Mouse (Mus musculus) thymus, postnatal 25 days (tissue): Measurements from ENCODE around the gene Sf3b3.
A peak's percentile ranks its signal among the peaks of the same experiment; 100 is the strongest.

Source experiments
- DNase-seq: peaks from one replicate; pipeline ENCODE4 v3.0.0; 2022

The Sf3b3 gene

DNA sequence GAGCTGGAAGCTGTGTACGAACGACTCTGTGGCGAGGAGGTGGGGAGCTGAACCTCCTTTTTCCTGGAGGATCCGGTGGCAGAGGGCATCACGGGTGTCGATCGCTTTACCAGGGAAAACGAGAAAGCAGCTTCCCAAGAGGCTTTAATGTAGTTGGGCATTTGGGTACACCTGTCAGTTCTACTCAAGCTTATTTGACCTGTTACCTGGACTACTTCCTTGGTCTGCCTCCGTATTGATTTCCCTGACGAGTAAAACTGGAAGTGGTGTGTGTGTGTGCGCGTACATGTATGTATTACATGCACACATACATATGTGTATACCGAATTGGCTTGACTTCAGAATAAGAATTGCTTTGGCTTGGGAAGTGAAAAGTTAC is 573 bp upstream of the Sf3b3 start:
- no peak for DNase-seq

DNA sequence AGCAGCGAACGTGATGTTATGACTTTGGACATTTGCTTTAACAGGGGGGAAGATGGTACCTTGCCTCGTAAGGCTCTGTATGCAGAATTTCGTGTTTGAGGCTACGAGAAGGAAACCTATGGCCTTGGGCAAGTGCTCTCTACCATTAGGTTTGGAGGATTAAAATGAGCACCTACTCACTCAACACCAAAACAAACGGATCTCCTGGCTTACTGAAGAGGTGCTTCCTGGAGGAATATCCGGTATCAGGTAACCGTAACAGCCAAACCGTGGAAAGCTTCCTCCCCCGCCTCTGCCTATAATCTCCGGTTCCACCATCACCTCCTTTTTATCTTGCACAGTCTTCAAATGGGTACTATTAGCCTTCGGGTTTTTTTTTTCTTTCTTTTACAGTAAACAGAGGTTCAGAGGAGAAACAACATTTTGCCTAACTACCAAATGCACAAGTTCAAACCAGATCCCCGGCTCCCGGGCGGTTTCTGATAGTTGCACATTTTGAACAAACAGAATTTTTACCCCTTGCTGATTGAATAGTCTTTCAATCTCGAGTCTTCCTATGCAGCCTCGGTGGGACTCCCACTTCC is 674 bp downstream of the Sf3b3 start:
- peak; percentile 18 for DNase-seq

DNA sequence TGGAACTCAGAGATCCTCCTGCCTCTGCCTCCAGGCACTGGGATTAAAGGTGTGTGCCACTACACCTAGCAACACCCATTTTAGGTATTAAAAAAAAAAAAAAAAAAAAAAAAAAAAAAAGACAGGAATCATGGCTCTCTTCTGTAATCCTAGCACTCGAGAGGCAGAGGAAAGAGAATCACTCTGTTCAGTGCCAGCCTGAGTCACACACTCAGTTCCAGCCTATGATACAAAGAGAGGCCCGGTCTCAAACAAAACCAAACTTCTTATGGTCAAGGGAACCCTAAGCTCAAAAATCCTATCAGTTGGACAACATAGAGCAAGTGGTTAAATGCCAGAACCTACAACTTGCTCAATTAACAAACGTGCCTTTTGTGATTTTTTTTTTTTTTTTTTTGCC is 1.6 kb downstream of the Sf3b3 start:
- DNase-seq, result no peak

DNA sequence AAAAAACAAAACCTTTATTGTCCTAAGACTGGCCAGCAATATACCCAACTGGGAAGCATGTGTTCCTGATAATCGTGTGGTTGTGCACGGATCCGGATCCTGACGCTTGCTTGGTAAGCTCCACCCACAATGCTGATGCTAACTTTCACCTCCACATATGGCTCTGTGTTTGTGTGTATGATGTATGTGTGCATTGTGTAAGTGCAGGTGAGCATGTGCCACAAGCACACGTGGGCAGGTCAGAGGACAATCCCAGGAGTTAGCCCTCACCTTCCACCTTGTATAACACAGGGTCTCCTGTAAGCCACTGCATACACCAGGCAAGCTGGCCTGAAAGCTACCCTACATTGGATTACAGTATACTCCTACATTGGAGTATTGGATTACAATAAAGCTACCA is 3.4 kb downstream of the Sf3b3 start:
- DNase-seq, result no peak

- no peak for DNase-seq
Observed at GRCm38 (mm10) chr8:110842012-110842574, 4.5 kb downstream of the Sf3b3 start.

- no peak for DNase-seq
Observed at GRCm38 (mm10) chr8:110831956-110832355, 14.6 kb downstream of the Sf3b3 start.

DNA sequence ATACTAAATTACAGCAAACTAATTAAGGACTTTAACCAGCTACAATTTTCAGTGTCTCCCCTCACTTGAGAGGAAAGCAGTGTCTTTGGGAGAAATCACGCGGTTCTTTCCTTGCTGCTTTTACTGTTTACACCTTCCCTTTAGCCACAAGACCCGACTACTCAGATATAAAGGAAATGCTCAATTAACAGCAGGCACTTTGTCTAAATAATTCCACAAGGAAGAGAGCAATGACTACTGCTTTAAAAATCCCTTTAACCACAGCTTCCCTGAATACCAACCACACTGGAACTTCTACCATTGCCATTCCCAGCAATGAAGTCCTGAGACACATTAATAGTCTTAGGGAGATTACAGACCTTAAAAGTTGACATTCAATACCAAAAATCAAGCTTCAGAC is 18.1 kb downstream of the Sf3b3 start:
- DNase-seq, result no peak

GRCm38 (mm10) chr8:110824861-110825260 is 21.7 kb downstream of the Sf3b3 start:
- no peak for DNase-seq

DNA sequence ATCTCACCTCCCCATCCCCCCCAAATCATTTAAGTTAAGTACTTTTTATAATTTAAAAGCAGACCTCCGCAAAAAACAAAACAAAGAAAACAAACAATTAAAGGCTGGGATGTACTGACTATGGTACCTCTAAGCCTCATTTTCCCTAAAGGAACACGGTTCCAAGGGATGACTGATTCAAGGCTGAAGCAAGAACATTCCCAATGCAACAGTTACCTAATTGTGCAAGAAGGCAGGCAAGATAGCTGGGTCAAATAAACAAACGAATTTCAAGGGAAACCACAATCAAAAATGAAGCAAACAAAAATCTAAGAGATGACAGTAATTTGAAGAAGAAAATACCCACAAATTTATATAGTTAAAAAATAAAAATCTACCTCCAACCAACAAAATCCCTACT is 24.6 kb downstream of the Sf3b3 start:
- DNase-seq, result no peak

DNA sequence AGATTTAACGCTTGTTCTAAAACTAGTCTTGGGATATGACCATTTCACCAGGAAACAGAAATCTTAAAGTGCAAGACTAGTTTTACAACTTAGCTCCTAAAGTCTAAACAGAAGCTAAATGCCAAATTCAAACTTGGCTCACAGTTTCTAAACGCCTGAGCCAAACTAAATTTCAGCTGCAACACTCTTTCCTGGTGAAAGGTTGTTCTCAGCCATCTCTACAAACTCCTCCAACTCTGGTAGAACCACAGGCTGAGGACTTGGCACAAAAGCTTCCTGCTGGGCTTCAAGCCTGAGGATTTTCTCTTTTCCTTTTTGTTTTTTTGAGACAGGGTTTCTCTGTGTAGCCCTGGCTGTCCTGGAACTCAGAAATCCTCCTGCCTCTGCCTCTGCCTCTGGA is 26.3 kb downstream of the Sf3b3 start:
- DNase-seq, result no peak

DNA sequence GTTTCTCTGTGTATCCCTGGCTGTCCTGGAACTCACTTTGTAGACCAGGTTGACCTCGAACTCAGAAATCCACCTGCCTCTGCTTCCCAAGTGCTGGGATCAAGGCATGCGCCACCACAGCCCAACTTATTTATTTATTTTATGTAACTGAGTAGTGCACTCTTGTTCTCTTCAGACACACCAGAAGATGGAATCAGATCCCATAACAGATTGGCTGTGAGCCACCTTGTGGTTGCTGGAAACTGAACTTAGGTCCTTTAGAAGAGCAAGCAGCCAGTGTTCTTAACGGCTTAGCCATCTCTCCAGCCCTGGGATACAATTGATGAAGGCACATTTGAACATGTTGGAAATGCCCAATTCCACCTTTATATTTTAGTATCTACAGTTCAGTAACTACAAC is 28.0 kb downstream of the Sf3b3 start:
- no peak for DNase-seq

GRCm38 (mm10) chr8:110816990-110817389 is 29.6 kb downstream of the Sf3b3 start:
- DNase-seq, result no peak

- no peak for DNase-seq
Observed at GRCm38 (mm10) chr8:110815308-110815707, 31.3 kb downstream of the Sf3b3 start.

DNA sequence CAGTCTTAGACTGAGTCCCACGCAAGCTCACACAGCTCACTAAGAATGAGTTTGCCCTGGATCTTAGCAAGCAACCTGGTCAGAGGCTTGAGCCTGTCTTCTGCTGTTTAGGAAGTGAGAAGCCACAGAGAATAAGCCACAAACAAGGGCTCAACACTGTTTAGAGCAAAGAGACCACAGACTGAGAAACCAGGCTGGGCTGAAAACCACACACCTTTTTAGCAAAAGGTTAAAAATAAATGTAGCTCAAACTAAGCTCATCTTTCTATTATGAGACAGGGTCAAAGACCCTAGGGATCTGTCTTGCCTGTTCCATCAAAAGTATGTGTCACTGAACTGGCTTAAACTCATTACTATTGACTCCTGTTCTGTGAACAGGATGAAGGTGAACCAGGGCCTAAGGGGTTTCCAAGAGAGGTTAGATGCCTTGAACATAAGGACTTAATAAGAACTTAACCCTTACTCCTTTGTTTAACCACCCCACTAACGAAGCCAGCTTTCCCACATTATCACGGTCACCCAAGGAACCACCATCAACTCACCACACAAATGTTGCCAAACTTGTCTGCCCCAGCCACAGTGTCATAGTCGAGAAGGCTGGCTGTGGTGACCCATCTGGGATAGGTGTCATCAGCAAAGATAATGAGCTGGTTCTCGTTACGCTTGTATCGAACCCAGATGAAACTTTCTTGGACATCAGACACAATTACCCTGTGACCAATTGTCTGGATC is 33.3 kb downstream of the Sf3b3 start:
- DNase-seq, result no peak

- DNase-seq, result no peak
Observed at GRCm38 (mm10) chr8:110812349-110813080, 34.1 kb downstream of the Sf3b3 start.

GRCm38 (mm10) chr8:110811793-110812192 is 34.8 kb downstream of the Sf3b3 start:
- DNase-seq, result no peak

DNA sequence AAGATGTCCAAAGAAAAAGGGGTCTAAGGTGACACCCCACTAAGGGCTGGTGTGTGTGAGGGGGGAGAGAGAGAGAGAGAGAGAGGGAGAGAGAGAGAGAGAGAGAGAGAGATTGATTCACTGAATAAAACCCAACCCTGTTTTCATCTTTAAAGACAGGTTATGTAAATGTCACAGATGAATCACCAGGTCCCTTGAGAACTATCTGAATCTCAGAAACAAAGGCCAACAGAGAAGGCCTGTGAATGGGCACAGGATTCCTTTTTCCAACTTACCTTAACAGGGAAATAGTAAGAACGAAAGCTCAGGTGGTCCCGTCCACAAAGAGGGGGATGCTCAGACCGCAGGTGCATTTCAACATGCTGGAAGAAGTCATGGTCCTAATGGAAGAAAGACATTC is 35.5 kb downstream of the Sf3b3 start:
- no peak for DNase-seq

- no peak for DNase-seq
Observed at GRCm38 (mm10) chr8:110810481-110811065, 36.0 kb downstream of the Sf3b3 start.

DNA sequence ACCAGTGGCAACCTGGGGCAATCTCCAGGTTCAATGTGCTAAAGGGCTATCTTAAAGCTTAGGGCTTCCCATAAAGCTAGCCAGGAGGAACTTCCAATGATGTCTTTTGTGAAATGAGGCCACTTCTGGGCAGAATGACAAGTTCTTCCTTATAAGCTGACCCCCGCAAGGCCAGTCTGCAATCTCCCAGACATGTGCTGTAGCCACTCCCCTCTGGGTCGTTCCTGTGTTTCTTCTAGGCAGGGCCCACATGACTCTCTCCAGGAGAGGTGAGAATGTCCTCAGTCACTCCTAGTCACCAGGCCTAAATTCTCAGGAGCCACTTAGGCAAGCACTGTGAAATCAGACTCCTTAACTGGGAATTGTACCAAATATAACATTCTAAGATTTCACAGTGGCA is 36.8 kb downstream of the Sf3b3 start:
- DNase-seq, result no peak

GRCm38 (mm10) chr8:110808495-110809472 is 37.8 kb downstream of the Sf3b3 start:
- DNase-seq, result no peak

GRCm38 (mm10) chr8:110806146-110806545 is 40.4 kb downstream of the Sf3b3 start:
- peak; percentile 36 for DNase-seq

GRCm38 (mm10) chr8:110805669-110806068 is 40.9 kb downstream of the Sf3b3 start, which contains the start of gene Il34:
Gene Il34, minus strand, starts transcription at chr8:110805924.
- DNase-seq, result peak; percentile 79
